Mouse (Mus musculus) neutrophil, adult 5-6 weeks (primary cell): Measurements from ENCODE around the gene Sgpp2. TPM values are rescaled to one million over a fixed set of nuclear protein-coding genes. Genes with fewer than 3 reads are reported as not detected.

Experiments
- ATAC-seq: fragments of 151-379, 151-347 bp; 2 replicates; pipeline ENCODE4 v1.8.0; 2017; ENCODE audit warnings: mild to moderate bottlenecking, moderate TSS enrichment; ENCODE audit not compliant: insufficient number of reproducible peaks, poor library complexity, low FRiP score, severe bottlenecking; ENCODE audit errors: extremely low read depth
- total RNA-seq: library from RNA; stranded (forward); fragments of 200-1000 nt; gene quantifications from 2 replicates; pipeline ENCODE4 v1.2.3, GENCODE M21; 2017

Gene Sgpp2
- total RNA-seq, 1 experiment from 2014 or later = 0.23 TPM

- no peak for ATAC-seq
Measured at GRCm38 (mm10) chr1:78329861-78330260, 19.7 kb downstream of the Sgpp2 start.

- no peak for ATAC-seq
Measured at GRCm38 (mm10) chr1:78330620-78331158, 20.5 kb downstream of the Sgpp2 start.

GRCm38 (mm10) chr1:78337726-78338125 is 27.6 kb downstream of the Sgpp2 start:
- ATAC-seq = no peak

- ATAC-seq = no peak
Measured at GRCm38 (mm10) chr1:78338212-78338611, 28.1 kb downstream of the Sgpp2 start.

- no peak for ATAC-seq
Measured at GRCm38 (mm10) chr1:78339941-78340340, 29.8 kb downstream of the Sgpp2 start.

- no peak for ATAC-seq
Measured at GRCm38 (mm10) chr1:78340584-78340983, 30.4 kb downstream of the Sgpp2 start.

- ATAC-seq = no peak
Measured at GRCm38 (mm10) chr1:78347317-78347806, 37.2 kb downstream of the Sgpp2 start.

- ATAC-seq = no peak
Measured at GRCm38 (mm10) chr1:78349219-78349618, 39.1 kb downstream of the Sgpp2 start.

GRCm38 (mm10) chr1:78353254-78353653 is 43.1 kb downstream of the Sgpp2 start:
- ATAC-seq = no peak

GRCm38 (mm10) chr1:78355123-78355522 is 45.0 kb downstream of the Sgpp2 start:
- ATAC-seq = no peak

GRCm38 (mm10) chr1:78357415-78357814 is 47.3 kb downstream of the Sgpp2 start:
- no peak for ATAC-seq

GRCm38 (mm10) chr1:78357868-78358267 is 47.7 kb downstream of the Sgpp2 start:
- no peak for ATAC-seq

- no peak for ATAC-seq
Measured at GRCm38 (mm10) chr1:78363965-78364889, 54.1 kb downstream of the Sgpp2 start.

- no peak for ATAC-seq
Measured at GRCm38 (mm10) chr1:78367806-78368205, 57.7 kb downstream of the Sgpp2 start.

- ATAC-seq = no peak
Measured at GRCm38 (mm10) chr1:78370121-78370520, 60.0 kb downstream of the Sgpp2 start.

- no peak for ATAC-seq
Measured at GRCm38 (mm10) chr1:78371569-78372236, 61.6 kb downstream of the Sgpp2 start.

GRCm38 (mm10) chr1:78372316-78372715 is 62.2 kb downstream of the Sgpp2 start:
- no peak for ATAC-seq

- no peak for ATAC-seq
Measured at GRCm38 (mm10) chr1:78373836-78374235, 63.7 kb downstream of the Sgpp2 start.

- no peak for ATAC-seq
Measured at GRCm38 (mm10) chr1:78375058-78375457, 64.9 kb downstream of the Sgpp2 start.

GRCm38 (mm10) chr1:78380950-78381349 is 70.8 kb downstream of the Sgpp2 start:
- ATAC-seq = no peak
